Comparison of ENCODE assay signal across 14 mouse cellular contexts in genomic region chr9:107417106-107417505, GRCm38 (mm10). TPM values are rescaled to one million over a fixed set of nuclear protein-coding genes. Genes with fewer than 3 reads are reported as not detected.
DNase-seq lines count a peak whose midpoint lies in the region; ATAC-seq lines count a peak whose summit lies in the region.
"Had no signal": no experiment of that assay in that cellular context is flagged by ENCODE, and none has a peak within 500 bp of the region (broad histone marks: within the 10 kb centered on the region; RNA-seq: fewer than 3 reads in every experiment).

No protein-coding gene starts in this region.

- H3K4me1 ChIP-seq in neural tube, embryonic 13.5 days (replicated peaks), result peaks cover 57% of the 10 kb centered on the region
- no peaks in the 10 kb centered on the region for H3K4me1 ChIP-seq in midbrain, embryonic 11.5 days (ENCODE audit: control insufficient read depth, insufficient read depth, low read length)
- H3K4me1 ChIP-seq in stomach, embryonic 15.5 days, result no peaks in the 10 kb centered on the region
- H3K4me1 ChIP-seq: intestine, embryonic 15.5 days; megakaryocyte, embryonic 14.5 days had no signal

- H3K27me3 ChIP-seq in neural tube, embryonic 13.5 days, result no peaks in the 10 kb centered on the region
- H3K27me3 ChIP-seq in midbrain, embryonic 11.5 days (ENCODE audit: control insufficient read depth, insufficient read depth, low read length), result no peaks in the 10 kb centered on the region
- H3K27me3 ChIP-seq in stomach, embryonic 15.5 days (replicated peaks), result no peaks in the 10 kb centered on the region
- H3K27me3 ChIP-seq: heart, embryonic 15.5 days; intestine, embryonic 15.5 days had no signal

- DNase-seq in neural tube, embryonic 10.5 days (ENCODE audit: extremely low spot score, low spot score), result no peak
- DNase-seq in gastrocnemius, postnatal 14 days, result peak; percentile 45
- no peak for DNase-seq in midbrain, embryonic 11.5 days (ENCODE audit: low spot score, missing footprints)
- no peak for DNase-seq in embryo, embryonic 10.5 days (ENCODE audit: low spot score)
- DNase-seq in kidney, adult 18-20 months, result no peak
- DNase-seq: cerebellum, adult 11-12 months; thymus, adult 18-20 months had no signal

- 48% methylated on average over 6 of the region's 6 CpGs for WGBS in neural tube, embryonic 13.5 days
- WGBS in midbrain, embryonic 11.5 days, result 66% methylated on average over 6 of the region's 6 CpGs
- WGBS in stomach, embryonic 15.5 days, result 49% methylated on average over 6 of the region's 6 CpGs

- intact Hi-C loops in gastrocnemius, postnatal 14 days (cut with DNase I; ENCODE audit: low total_unique reads), result no loop called here

- H3K9me3 ChIP-seq in neural tube, embryonic 13.5 days, result no peaks in the 10 kb centered on the region
- H3K9me3 ChIP-seq in midbrain, embryonic 11.5 days (ENCODE audit: control insufficient read depth, low read length), result no peaks in the 10 kb centered on the region
- H3K9me3 ChIP-seq in stomach, embryonic 15.5 days, result no peaks in the 10 kb centered on the region
- H3K9me3 ChIP-seq: forebrain, embryonic 10.5 days; heart, embryonic 15.5 days; intestine, embryonic 15.5 days; megakaryocyte, embryonic 14.5 days had no signal

- no peak overlapping the region for H3K4me3 ChIP-seq in neural tube, embryonic 13.5 days
- no peak overlapping the region for H3K4me3 ChIP-seq in midbrain, embryonic 11.5 days (ENCODE audit: low read depth, low read length)
- no peak overlapping the region for H3K4me3 ChIP-seq in stomach, embryonic 15.5 days (replicated peaks)
- H3K4me3 ChIP-seq: forebrain, embryonic 10.5 days; heart, embryonic 15.5 days; intestine, embryonic 15.5 days; megakaryocyte, embryonic 14.5 days had no signal

- peak; percentile 49; the same call in 1 of the 2 replicates for ATAC-seq in neural tube, embryonic 13.5 days (ENCODE audit: low read depth)
- peak; percentile 59; the same call in 1 of the 2 replicates for ATAC-seq in midbrain, embryonic 11.5 days (ENCODE audit: low FRiP score)
- ATAC-seq in stomach, embryonic 15.5 days (ENCODE audit: insufficient read depth, low FRiP score, low read depth), result 0 out of 2 replicates have a peak, but pooled peaks have one; percentile 28
- ATAC-seq: intestine, embryonic 15.5 days had no signal

- no peak overlapping the region for H3K4me2 ChIP-seq in neural tube, embryonic 13.5 days
- no peak overlapping the region for H3K4me2 ChIP-seq in midbrain, embryonic 11.5 days
- no peak overlapping the region for H3K4me2 ChIP-seq in stomach, embryonic 15.5 days
- H3K4me2 ChIP-seq: heart, embryonic 15.5 days; intestine, embryonic 15.5 days had no signal

- no peaks in the 10 kb centered on the region for H3K36me3 ChIP-seq in neural tube, embryonic 13.5 days
- H3K36me3 ChIP-seq in midbrain, embryonic 11.5 days (ENCODE audit: control insufficient read depth, insufficient read depth, low read length), result no peaks in the 10 kb centered on the region
- no peaks in the 10 kb centered on the region for H3K36me3 ChIP-seq in stomach, embryonic 15.5 days
- H3K36me3 ChIP-seq: forebrain, embryonic 10.5 days; heart, embryonic 15.5 days; intestine, embryonic 15.5 days had no signal

- 0 out of 2 replicates have a peak overlapping the region, but pooled peaks have one; percentile 12 for H3K9ac ChIP-seq in neural tube, embryonic 13.5 days
- no peak overlapping the region for H3K9ac ChIP-seq in midbrain, embryonic 11.5 days (ENCODE audit: low read length)
- H3K9ac ChIP-seq in stomach, embryonic 15.5 days, result no peak overlapping the region
- H3K9ac ChIP-seq: heart, embryonic 15.5 days; intestine, embryonic 15.5 days had no signal

- H3K27ac ChIP-seq in neural tube, embryonic 13.5 days (replicated peaks), result peak overlapping the region; percentile 68
- H3K27ac ChIP-seq in midbrain, embryonic 11.5 days (ENCODE audit: low read depth, low read length), result no peak overlapping the region
- H3K27ac ChIP-seq in stomach, embryonic 15.5 days, result no peak overlapping the region
- H3K27ac ChIP-seq: forebrain, embryonic 10.5 days; heart, embryonic 15.5 days; intestine, embryonic 15.5 days had no signal

RNA-seq across cellular contexts. Expression of gene Cacna2d2, which starts 17.7 kb away (rescaled TPM):
- polyA plus RNA-seq in neural tube, embryonic 13.5 days (2015; fragmentation: Nextera tagmentation; extraction: Ambion mirVana), result 8.1 and 8.6 TPM in 2 replicates
- 1 to 10 TPM in 1 of 2 experiments, under 1 TPM in 1; 0.78 to 1.0 TPM for total RNA-seq in gastrocnemius, postnatal 14 days (2021)
- polyA plus RNA-seq in midbrain, embryonic 11.5 days (2014; fragmentation: Nextera tagmentation; extraction: Ambion mirVana), result 1.3 and 1.7 TPM in 2 replicates
- 0.23 and 0.27 TPM in 2 replicates for polyA plus RNA-seq in stomach, embryonic 15.5 days (2015; fragmentation: Nextera tagmentation; extraction: Ambion mirVana)
- polyA plus RNA-seq: liver, embryonic 16.5 days had no signal
